Mouse (Mus musculus): ENCODE results near the gene Kpnb1. TPM values are rescaled to one million over a fixed set of nuclear protein-coding genes. Genes with fewer than 3 reads are reported as not detected.

The Kpnb1 gene
- polyA plus RNA-seq, 1 experiment from 2014 or later: 63.6 TPM

DNA sequence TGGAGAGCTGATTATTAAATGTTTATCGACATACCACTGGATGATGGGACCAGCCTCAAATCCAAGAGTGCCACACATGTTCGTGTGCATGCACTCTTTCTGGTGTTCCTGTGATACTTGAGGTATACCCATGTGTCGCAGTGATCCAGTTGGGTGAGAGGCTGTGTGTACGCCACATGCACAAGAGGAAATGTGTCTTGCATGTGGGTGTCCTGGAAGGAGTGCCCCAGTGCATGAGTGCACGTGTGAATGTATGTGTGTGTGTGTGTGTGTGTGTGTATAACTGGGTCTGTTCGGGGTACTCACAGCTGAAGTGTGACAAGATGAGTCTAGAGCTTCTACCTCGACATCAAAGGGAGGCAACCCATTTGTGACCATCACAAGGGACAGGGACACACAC is 57.4 kb downstream of the Kpnb1 start:
- Histone ChIP-seq H3K27ac (ENCODE audit: low read depth, low read length) (no peak overlapping the region), H3K4me2 (no peak overlapping the region), H3K27me3 (ENCODE audit: control insufficient read depth, insufficient read depth, low read length) (peaks cover 34% of the 10 kb centered on the region), H3K4me1 (ENCODE audit: control insufficient read depth, insufficient read depth, low read length) (peaks cover 2% of the 10 kb centered on the region; the same call in 1 of the 2 replicates), H3K36me3 (ENCODE audit: control insufficient read depth, insufficient read depth, low read length) (no peaks in the 10 kb centered on the region), H3K9ac (ENCODE audit: low read depth, low read length) (no peak overlapping the region), H3K9me3 (replicated peaks; ENCODE audit: control insufficient read depth, low read length) (no peaks in the 10 kb centered on the region), H3K4me3 (ENCODE audit: low read depth, low read length) (no peak overlapping the region)
- WGBS (ENCODE audit: insufficient replicate concordance): 63% methylated on average over 7 of the region's 7 CpGs
- no peak for ATAC-seq (replicated peaks; ENCODE audit: insufficient number of reproducible peaks, low FRiP score, low TSS enrichment)

DNA sequence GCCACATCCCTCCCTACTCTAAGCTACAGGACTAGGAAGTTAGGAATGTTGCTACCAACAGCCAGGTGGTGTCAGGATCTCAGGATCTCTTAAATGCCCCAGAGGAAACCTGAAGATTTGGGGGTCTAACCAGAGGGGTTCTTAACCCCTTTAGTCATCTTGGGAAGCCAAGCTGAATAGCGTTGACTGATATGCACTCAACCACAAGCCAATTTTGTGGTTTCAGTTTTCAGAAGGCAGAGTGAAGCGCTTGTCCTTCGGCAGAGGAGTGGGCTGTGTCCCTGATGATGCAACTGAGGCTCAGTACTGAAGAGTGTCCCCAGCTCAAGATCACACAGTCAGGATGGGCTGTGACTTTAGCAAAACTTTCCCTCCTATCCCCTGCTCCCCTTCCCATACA is 58.7 kb downstream of the Kpnb1 start:
- Histone ChIP-seq H3K36me3 (ENCODE audit: control insufficient read depth, insufficient read depth, low read length) (no peaks in the 10 kb centered on the region), H3K27me3 (ENCODE audit: control insufficient read depth, insufficient read depth, low read length) (peaks cover 25% of the 10 kb centered on the region), H3K4me3 (ENCODE audit: low read depth, low read length) (no peak overlapping the region), H3K4me2 (no peak overlapping the region), H3K9me3 (replicated peaks; ENCODE audit: control insufficient read depth, low read length) (no peaks in the 10 kb centered on the region), H3K9ac (ENCODE audit: low read depth, low read length) (no peak overlapping the region), H3K4me1 (ENCODE audit: control insufficient read depth, insufficient read depth, low read length) (peaks cover 5% of the 10 kb centered on the region; the same call in 1 of the 2 replicates), H3K27ac (ENCODE audit: low read depth, low read length) (no peak overlapping the region)
- 42% methylated on average over 3 of the region's 3 CpGs for WGBS (ENCODE audit: insufficient replicate concordance)
- no peak for ATAC-seq (replicated peaks; ENCODE audit: insufficient number of reproducible peaks, low FRiP score, low TSS enrichment)

DNA sequence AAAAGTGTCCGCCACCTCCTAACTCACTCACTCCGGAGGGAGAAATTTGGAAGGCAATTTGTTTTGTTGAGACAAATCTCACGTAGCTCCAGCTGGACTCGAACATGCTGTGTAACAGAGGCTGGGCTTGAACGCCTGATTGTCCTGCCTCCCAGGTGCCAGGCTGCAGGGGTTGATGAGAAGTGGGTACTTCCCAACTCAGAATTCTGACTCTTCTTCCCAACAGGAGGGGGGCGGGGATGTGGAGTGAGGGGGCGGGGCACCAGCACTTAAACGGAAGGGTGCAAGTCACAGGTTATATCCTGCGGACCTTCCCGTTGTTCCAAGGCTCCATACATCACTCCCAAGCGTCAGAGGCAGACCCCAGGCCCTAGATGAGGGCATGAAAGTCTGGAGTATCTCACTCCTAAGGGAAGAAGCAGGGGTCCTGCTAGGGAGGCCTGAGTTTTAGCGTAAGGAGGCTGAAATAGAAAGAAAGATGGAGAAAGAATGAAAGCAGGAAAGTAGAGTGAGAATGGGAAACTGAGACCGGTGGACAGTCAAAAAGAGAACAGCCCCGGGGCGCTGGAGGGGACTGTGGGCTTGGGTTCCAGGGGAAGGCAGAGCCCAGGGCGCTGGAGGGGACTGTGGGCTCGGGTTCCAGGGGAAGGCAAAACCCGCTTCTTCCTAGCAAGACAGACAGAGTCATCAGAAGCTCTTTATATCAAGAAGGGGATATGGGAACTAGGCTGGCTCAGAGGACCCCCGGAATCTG is 60.0 kb downstream of the Kpnb1 start:
- Histone ChIP-seq H3K4me1 (ENCODE audit: control insufficient read depth, insufficient read depth, low read length) (peaks cover 10% of the 10 kb centered on the region), H3K27me3 (ENCODE audit: control insufficient read depth, insufficient read depth, low read length) (peaks cover 19% of the 10 kb centered on the region), H3K9ac (ENCODE audit: low read depth, low read length) (no peak overlapping the region), H3K27ac (ENCODE audit: low read depth, low read length) (no peak overlapping the region), H3K4me3 (ENCODE audit: low read depth, low read length) (peak overlapping the region; percentile 53), H3K4me2 (peak overlapping the region; percentile 89), H3K9me3 (replicated peaks; ENCODE audit: control insufficient read depth, low read length) (no peaks in the 10 kb centered on the region), H3K36me3 (ENCODE audit: control insufficient read depth, insufficient read depth, low read length) (no peaks in the 10 kb centered on the region)
- ATAC-seq (replicated peaks; ENCODE audit: insufficient number of reproducible peaks, low FRiP score, low TSS enrichment): no peak
- WGBS (ENCODE audit: insufficient replicate concordance): 16% methylated on average over 19 of the region's 19 CpGs

DNA sequence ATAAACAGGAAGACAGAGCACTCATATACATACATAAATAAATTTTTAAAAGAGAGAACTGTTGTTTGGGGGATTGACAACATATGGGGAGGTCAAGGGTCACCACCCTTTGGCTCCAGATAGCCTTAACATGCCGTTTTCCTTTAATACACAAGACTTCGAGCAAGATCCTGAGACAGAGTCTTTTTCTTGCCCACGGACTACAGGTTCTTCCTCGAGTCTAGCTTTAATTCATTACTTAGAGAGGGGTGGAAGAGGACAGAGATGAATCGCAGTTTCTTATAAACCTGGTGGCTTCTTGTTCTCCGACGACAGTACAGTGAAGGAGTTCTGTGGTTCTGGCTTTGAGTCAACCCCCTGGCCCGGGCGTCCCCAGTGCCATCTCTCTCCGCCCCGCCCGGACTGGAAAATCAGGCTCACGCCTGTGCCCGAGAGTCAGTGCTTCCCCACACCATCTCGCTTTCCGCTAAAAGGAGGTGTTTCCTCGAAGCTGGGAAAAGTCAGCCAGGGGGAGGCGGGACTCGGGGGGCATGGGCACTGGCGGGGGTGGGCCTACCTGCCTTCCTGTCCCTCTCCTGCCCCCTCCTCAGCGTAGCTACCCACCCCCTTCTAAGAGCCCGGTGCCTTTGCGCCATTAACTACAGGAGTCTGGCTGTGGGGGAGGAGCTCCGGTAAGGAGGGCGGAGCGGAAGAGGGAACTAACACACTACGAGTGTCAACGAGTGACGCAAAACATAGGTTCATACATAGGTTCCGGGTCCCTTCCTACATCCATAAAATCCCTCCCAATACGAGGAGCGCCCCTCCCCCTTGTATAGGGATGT is 60.8 kb downstream of the Kpnb1 start:
- ATAC-seq (replicated peaks; ENCODE audit: insufficient number of reproducible peaks, low FRiP score, low TSS enrichment): peak; percentile 40; the same call in 1 of the 2 replicates
- H3K27me3 ChIP-seq (ENCODE audit: control insufficient read depth, insufficient read depth, low read length): peaks cover 18% of the 10 kb centered on the region

DNA sequence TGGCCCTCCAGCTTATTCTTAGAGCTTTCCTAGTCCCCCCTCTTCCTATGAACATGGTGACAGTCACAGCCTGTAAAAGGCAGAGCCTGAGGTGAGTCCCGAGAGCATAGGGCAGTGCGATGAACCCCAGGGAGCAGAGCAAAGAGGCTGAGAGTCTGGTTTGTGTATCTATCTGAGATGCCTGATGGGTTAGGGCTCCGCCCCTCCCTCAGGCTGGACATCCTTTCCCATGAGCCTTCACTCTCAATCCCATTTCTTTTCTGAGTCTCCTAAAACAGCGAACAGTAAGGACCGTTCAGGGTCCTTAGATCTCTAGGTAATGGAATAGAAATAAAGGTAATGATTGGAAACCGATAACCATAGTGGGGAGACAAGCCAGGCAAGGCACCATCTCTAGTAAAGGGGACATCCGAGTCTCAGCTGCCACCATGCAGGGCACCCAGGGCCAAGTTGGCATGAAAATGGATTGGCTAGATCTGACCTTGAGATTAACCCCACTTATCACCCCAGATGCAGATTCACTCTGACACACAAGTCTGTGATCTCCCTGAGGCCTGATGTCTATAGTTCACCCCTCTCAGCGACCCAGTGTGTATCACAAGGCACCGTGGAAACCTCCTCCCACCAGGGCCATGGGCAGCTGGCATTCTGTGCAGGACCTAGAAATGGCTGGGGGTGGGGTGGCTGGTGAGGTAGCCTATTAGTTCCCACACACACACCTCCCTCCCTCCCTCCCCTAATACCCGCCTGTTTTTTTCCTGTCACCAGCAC is 63.2 kb downstream of the Kpnb1 start:
- H3K9me3 ChIP-seq (replicated peaks; ENCODE audit: control insufficient read depth, low read length): no peaks in the 10 kb centered on the region
- H3K27ac ChIP-seq (ENCODE audit: low read depth, low read length): no peak overlapping the region
- H3K4me1 ChIP-seq (ENCODE audit: control insufficient read depth, insufficient read depth, low read length): peaks cover 19% of the 10 kb centered on the region
- peaks cover 10% of the 10 kb centered on the region; the same call in 1 of the 2 replicates for H3K27me3 ChIP-seq (ENCODE audit: control insufficient read depth, insufficient read depth, low read length)
- 55% methylated on average over 10 of the region's 10 CpGs for WGBS (ENCODE audit: insufficient replicate concordance)
- ATAC-seq (replicated peaks; ENCODE audit: insufficient number of reproducible peaks, low FRiP score, low TSS enrichment): no peak
- H3K36me3 ChIP-seq (ENCODE audit: control insufficient read depth, insufficient read depth, low read length): no peaks in the 10 kb centered on the region
- no peak overlapping the region for H3K9ac ChIP-seq (ENCODE audit: low read depth, low read length)
- no peak overlapping the region for H3K4me2 ChIP-seq
- no peak overlapping the region for H3K4me3 ChIP-seq (ENCODE audit: low read depth, low read length)

More for the DNA sequence above, 60.8 kb downstream of the Kpnb1 start:
- peak overlapping the region; percentile 70; the same call in 1 of the 2 replicates for H3K9ac ChIP-seq (ENCODE audit: low read depth, low read length)
- no peaks in the 10 kb centered on the region for H3K36me3 ChIP-seq (ENCODE audit: control insufficient read depth, insufficient read depth, low read length)
- 3% methylated on average over 32 of the region's 32 CpGs for WGBS (ENCODE audit: insufficient replicate concordance)
- H3K4me1 ChIP-seq (ENCODE audit: control insufficient read depth, insufficient read depth, low read length): peaks cover 10% of the 10 kb centered on the region
- peak overlapping the region; percentile 53 for H3K4me3 ChIP-seq (ENCODE audit: low read depth, low read length)
- no peaks in the 10 kb centered on the region for H3K9me3 ChIP-seq (replicated peaks; ENCODE audit: control insufficient read depth, low read length)
- peak overlapping the region; percentile 89 for H3K4me2 ChIP-seq
- H3K27ac ChIP-seq (ENCODE audit: low read depth, low read length): no peak overlapping the region

DNA sequence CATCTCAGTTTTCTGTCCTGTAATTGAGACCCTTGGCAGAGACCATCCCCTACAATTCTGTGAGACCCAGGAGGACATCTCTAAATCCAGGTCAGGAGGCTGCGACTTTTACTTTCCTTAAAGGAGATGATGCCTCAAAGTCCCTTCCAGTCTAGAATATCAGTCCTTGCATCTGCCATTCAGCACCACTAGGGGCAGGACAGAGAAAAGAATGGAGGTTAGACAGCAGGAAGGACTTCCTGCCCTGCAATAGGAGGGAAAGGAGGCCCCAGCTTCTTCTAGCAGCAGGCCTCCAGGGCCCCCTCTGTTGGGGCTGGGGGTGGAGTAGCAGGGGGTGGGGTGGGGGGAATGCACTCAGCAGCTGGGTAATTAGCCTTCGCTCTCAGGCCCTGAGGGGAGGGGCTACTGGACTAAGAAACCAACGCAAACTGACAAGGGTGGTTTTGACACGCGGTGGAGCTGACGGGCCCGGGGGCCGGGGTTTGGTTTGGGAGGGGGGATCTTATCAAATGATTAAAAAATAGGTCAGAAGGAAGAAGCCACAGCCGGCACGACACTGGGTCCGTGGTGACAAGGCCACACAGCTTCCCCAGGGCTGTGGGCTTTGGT is 64.3 kb downstream of the Kpnb1 start:
- no peak overlapping the region for H3K4me3 ChIP-seq (ENCODE audit: low read depth, low read length)
- H3K4me1 ChIP-seq (ENCODE audit: control insufficient read depth, insufficient read depth, low read length): peaks cover 19% of the 10 kb centered on the region
- no peak overlapping the region for H3K27ac ChIP-seq (ENCODE audit: low read depth, low read length)
- 9% methylated on average over 11 of the region's 11 CpGs for WGBS (ENCODE audit: insufficient replicate concordance)
- no peak overlapping the region for H3K4me2 ChIP-seq
- H3K27me3 ChIP-seq (ENCODE audit: control insufficient read depth, insufficient read depth, low read length): peaks cover 20% of the 10 kb centered on the region
- no peak for ATAC-seq (replicated peaks; ENCODE audit: insufficient number of reproducible peaks, low FRiP score, low TSS enrichment)
- H3K9me3 ChIP-seq (replicated peaks; ENCODE audit: control insufficient read depth, low read length): no peaks in the 10 kb centered on the region
- no peak overlapping the region for H3K9ac ChIP-seq (ENCODE audit: low read depth, low read length)
- no peaks in the 10 kb centered on the region for H3K36me3 ChIP-seq (ENCODE audit: control insufficient read depth, insufficient read depth, low read length)

DNA sequence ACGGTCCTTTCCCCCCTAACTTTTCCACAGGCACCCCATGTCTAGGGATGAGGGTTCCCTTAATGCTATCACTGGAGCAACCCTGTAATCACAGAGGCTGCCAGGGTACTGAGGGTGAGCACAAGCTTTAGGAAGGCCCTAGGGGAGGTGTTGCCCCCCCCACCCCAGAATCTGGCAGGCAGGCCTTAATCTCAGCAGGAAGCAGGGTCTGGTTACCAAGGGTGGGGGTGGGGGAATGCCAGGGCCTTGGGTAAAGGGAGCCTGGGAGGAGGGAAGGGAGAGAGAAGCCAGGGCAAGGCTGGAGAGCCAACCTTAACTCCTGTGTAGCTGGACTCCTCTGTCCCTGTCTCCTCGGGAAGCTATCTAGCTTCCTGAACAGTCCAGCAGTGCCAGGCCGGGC is 67.0 kb downstream of the Kpnb1 start:
- ATAC-seq (replicated peaks; ENCODE audit: insufficient number of reproducible peaks, low FRiP score, low TSS enrichment): no peak
- WGBS (ENCODE audit: insufficient replicate concordance): 39% methylated on average over 3 of the region's 3 CpGs
- Histone ChIP-seq H3K27me3 (ENCODE audit: control insufficient read depth, insufficient read depth, low read length) (peaks cover 44% of the 10 kb centered on the region), H3K36me3 (ENCODE audit: control insufficient read depth, insufficient read depth, low read length) (no peaks in the 10 kb centered on the region), H3K4me3 (ENCODE audit: low read depth, low read length) (no peak overlapping the region), H3K4me1 (ENCODE audit: control insufficient read depth, insufficient read depth, low read length) (peaks cover 17% of the 10 kb centered on the region), H3K9ac (ENCODE audit: low read depth, low read length) (0 out of 2 replicates have a peak overlapping the region, but pooled peaks have one; percentile 3), H3K4me2 (no peak overlapping the region), H3K27ac (ENCODE audit: low read depth, low read length) (no peak overlapping the region), H3K9me3 (replicated peaks; ENCODE audit: control insufficient read depth, low read length) (no peaks in the 10 kb centered on the region)

DNA sequence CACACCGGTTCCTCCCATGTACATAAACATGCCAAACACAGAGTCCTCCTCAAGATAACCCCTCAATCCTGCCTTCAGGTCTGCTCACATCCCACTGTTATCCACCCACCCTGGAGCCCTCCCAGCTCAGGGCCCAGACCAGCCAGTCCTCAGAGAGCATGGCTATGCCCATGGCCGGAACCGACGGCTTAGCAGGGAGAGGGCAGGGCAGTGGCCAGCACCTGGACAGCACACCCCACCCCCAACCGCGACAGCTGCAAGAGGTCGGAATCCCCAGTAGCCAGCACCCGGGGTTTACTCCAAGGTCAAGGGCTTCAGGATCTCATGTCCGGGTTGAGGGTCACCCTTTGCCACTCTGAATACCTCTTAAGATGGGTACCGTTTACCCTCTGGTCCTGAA is 67.5 kb downstream of the Kpnb1 start:
- WGBS (ENCODE audit: insufficient replicate concordance): 49% methylated on average over 10 of the region's 10 CpGs
- no peak for ATAC-seq (replicated peaks; ENCODE audit: insufficient number of reproducible peaks, low FRiP score, low TSS enrichment)

More for the DNA sequence above, 67.5 kb downstream of the Kpnb1 start:
- H3K9ac ChIP-seq (ENCODE audit: low read depth, low read length): no peak overlapping the region
- H3K4me1 ChIP-seq (ENCODE audit: control insufficient read depth, insufficient read depth, low read length): peaks cover 20% of the 10 kb centered on the region
- H3K36me3 ChIP-seq (ENCODE audit: control insufficient read depth, insufficient read depth, low read length): no peaks in the 10 kb centered on the region
- H3K4me2 ChIP-seq: no peak overlapping the region
- no peaks in the 10 kb centered on the region for H3K9me3 ChIP-seq (replicated peaks; ENCODE audit: control insufficient read depth, low read length)
- H3K27ac ChIP-seq (ENCODE audit: low read depth, low read length): no peak overlapping the region
- H3K4me3 ChIP-seq (ENCODE audit: low read depth, low read length): no peak overlapping the region
- peaks cover 48% of the 10 kb centered on the region for H3K27me3 ChIP-seq (ENCODE audit: control insufficient read depth, insufficient read depth, low read length)
